Comparison of ENCODE assay signal across 19 mouse cellular contexts in the genomic region with DNA sequence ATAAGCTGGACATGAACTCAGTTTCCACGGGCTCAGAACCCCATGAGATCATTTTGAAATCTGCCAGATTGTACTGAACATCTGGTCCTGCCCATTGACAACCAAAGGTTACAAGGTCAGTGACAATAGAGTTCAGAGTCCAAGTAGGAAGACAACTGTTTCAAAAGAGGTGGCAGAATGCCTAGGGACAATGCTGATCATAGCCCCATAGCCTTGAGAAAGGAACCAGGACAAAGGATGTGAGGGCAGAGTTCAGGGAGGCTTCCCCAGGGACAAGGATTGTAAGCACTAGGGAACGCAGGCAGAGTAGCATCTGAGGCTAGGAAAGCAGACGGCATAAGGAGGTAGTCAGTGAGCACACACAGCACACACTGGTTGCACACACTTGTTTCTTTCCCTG. TPM values are rescaled to one million over a fixed set of nuclear protein-coding genes. Genes with fewer than 3 reads are reported as not detected.
DNase-seq lines count a peak whose midpoint lies in the region; ATAC-seq and TF ChIP-seq lines count a peak whose summit lies in the region.
"Had no signal": no experiment of that assay in that cellular context is flagged by ENCODE, and none has a peak within 500 bp of the region (broad histone marks: within the 10 kb centered on the region; RNA-seq: fewer than 3 reads in every experiment).

No protein-coding gene starts in this region.

- peaks cover 21% of the 10 kb centered on the region; the same call in 1 of the 2 replicates for H3K27me3 ChIP-seq in hindbrain, embryonic 10.5 days (ENCODE audit: insufficient read depth, poor library complexity, severe bottlenecking)
- H3K27me3 ChIP-seq in hindbrain, postnatal 0 days (ENCODE audit: insufficient read depth, low read length), result no peaks in the 10 kb centered on the region
- H3K27me3 ChIP-seq: heart, embryonic 13.5 days; limb, embryonic 15.5 days had no signal

- no peak for ATAC-seq in hindbrain, postnatal 0 days
- ATAC-seq: hindbrain, embryonic 16.5 days; intestine, postnatal 0 days; liver, postnatal 0 days; midbrain, embryonic 16.5 days had no signal

- H3K36me3 ChIP-seq in hindbrain, embryonic 10.5 days, result no peaks in the 10 kb centered on the region
- no peaks in the 10 kb centered on the region for H3K36me3 ChIP-seq in hindbrain, postnatal 0 days (ENCODE audit: insufficient read depth, low read length)
- H3K36me3 ChIP-seq: heart, embryonic 13.5 days; limb, embryonic 15.5 days had no signal

- no peak for TF ChIP-seq CTCF in hindbrain, postnatal 0 days (IDR thresholded peaks at IDR 0.05; ENCODE audit: low read depth)

- H3K27ac ChIP-seq in hindbrain, embryonic 10.5 days, result no peak overlapping the region
- H3K27ac ChIP-seq in hindbrain, postnatal 0 days, result no peak overlapping the region
- H3K27ac ChIP-seq: gastrocnemius, adult 2 months; heart, embryonic 13.5 days; kidney, postnatal 0 days; layer of hippocampus, adult 2 months; limb, embryonic 15.5 days had no signal

- no peak overlapping the region for H3K4me2 ChIP-seq in hindbrain, postnatal 0 days (ENCODE audit: low read depth, low read length)
- H3K4me2 ChIP-seq: heart, embryonic 13.5 days; limb, embryonic 15.5 days had no signal

- no peak overlapping the region for H3K4me3 ChIP-seq in hindbrain, embryonic 10.5 days
- H3K4me3 ChIP-seq in hindbrain, postnatal 0 days (ENCODE audit: low read length), result no peak overlapping the region
- H3K4me3 ChIP-seq: gastrocnemius, adult 2 months; heart, embryonic 13.5 days; layer of hippocampus, adult 2 months; limb, embryonic 15.5 days had no signal

- WGBS in hindbrain, embryonic 10.5 days, result 23% methylated on average over 3 of the region's 3 CpGs
- 24% methylated on average over 3 of the region's 3 CpGs for WGBS in hindbrain, postnatal 0 days

- H3K9me3 ChIP-seq in hindbrain, embryonic 10.5 days, result no peaks in the 10 kb centered on the region
- H3K9me3 ChIP-seq in hindbrain, postnatal 0 days (ENCODE audit: low read length), result no peaks in the 10 kb centered on the region
- H3K9me3 ChIP-seq: heart, embryonic 13.5 days; limb, embryonic 15.5 days had no signal

- H3K9ac ChIP-seq in hindbrain, postnatal 0 days (replicated peaks; ENCODE audit: low read length), result no peak overlapping the region
- H3K9ac ChIP-seq: heart, embryonic 13.5 days; limb, embryonic 15.5 days; liver, postnatal 0 days had no signal

- peaks cover 11% of the 10 kb centered on the region for H3K4me1 ChIP-seq in hindbrain, embryonic 10.5 days (replicated peaks)
- peaks cover 6% of the 10 kb centered on the region; the same call in 1 of the 2 replicates for H3K4me1 ChIP-seq in hindbrain, postnatal 0 days (ENCODE audit: insufficient read depth, low read length)

- peak; percentile 26 for DNase-seq in hindbrain, embryonic 10.5 days (ENCODE audit: low spot score)
- no peak for DNase-seq in hindbrain, postnatal 0 days (ENCODE audit: low spot score)
- peak; percentile 10 for DNase-seq in lung, postnatal 36 days
- DNase-seq in lung, postnatal 10 days, result no peak
- DNase-seq in embryo, embryonic 10 days (ENCODE audit: low spot score), result peak; percentile 41
- DNase-seq in retina, postnatal 1 day, result no peak
- no peak for DNase-seq in urinary bladder, postnatal 10 days (ENCODE audit: low spot score)
- DNase-seq: cerebellum, adult 9-10 months; gastrocnemius, adult 2 months; liver, postnatal 0 days; thymus, adult 2 months had no signal

RNA-seq across cellular contexts. Expression of gene Adam12, which starts 38.9 kb away (rescaled TPM):
- 2.0 TPM in 2 replicates for polyA plus RNA-seq in hindbrain, embryonic 10.5 days (2016; fragmentation: Nextera tagmentation; extraction: Ambion mirVana)
- 12.3 and 24.1 TPM in 2 replicates for total RNA-seq in hindbrain, postnatal 0 days (2014; rRNA removed)
- 3.5 and 4.0 TPM in 2 replicates for polyA plus RNA-seq in hindbrain, postnatal 0 days (2015; fragmentation: Nextera tagmentation; extraction: Ambion mirVana)
- total RNA-seq: granulocyte monocyte progenitor cell, adult 5-6 weeks had no signal

Comparison
In these comparisons a context has a peak if more than half of its experiments do, and no peak if none do; other contexts are left out.
1. DNase-seq: peak in hindbrain, embryonic 10.5 days (single experiment), lung, postnatal 36 days (single experiment) and embryo, embryonic 10 days (single experiment); none in hindbrain, postnatal 0 days (single experiment), lung, postnatal 10 days (single experiment), retina, postnatal 1 day (single experiment) and urinary bladder, postnatal 10 days (single experiment).